Mouse (Mus musculus): ENCODE measurements at regions not wholly inside any gene's neighbourhood (a gene's known extent, or its start where the extent isn't known, plus 50 kb on each side); places are given as distances from the start of the nearest gene placed in this dataset.

DNA sequence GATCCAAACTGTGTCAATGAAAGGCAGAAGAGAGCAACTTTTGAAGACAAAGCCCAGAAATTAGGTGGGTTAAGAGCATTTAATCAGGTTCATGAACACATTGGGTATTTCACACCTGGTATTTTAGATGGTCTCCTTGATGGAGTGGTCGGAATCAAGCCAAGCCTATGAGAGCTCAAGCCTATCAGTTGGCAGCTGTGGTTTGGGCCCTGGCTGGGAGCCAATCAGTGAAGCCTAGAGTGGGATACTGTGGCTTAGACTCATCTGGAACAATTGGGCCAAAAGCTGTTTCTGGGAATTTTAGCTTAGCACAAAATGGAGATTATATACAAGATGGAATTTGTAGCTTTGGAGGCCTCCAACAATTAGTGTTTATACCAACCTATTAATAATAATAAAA is 86.8 kb upstream of the Igfbp7 start:
- no peak for TF ChIP-seq CTCF (IDR thresholded peaks at IDR 0.05; ENCODE audit: insufficient read depth, low read length)
- no peak for TF ChIP-seq POLR2A (IDR thresholded peaks at IDR 0.05; ENCODE audit: borderline replicate concordance, extremely low read depth, low read depth, low read length)

Data from lung, adult 2 months (tissue).